Mouse (Mus musculus): ENCODE data around the gene Grifin. TPM values are rescaled to one million over a fixed set of nuclear protein-coding genes. Genes with fewer than 3 reads are reported as not detected.
A peak's percentile ranks its signal among the peaks of the same experiment; 100 is the strongest.

Grifin gene
- total RNA-seq, 2 experiments from 2014 or later: 0.94 TPM; not detected in 1

- intact Hi-C loops (cut with DNase I): loop anchor here (2.0 kb wide), 1 partner anchor 53 kb away; no protein-coding TSS in a partner anchor
- DNase-seq (ENCODE audit: low spot score in 2 of 2): no peak
Measured at GRCm38 (mm10) chr5:140566271-140566670, 1.4 kb upstream of the Grifin start.

GRCm38 (mm10) chr5:140565856-140566255 lies 985 bp upstream of the Grifin start:
- intact Hi-C loops (cut with DNase I): loop anchor here (2.0 kb wide), 1 partner anchor 53 kb away; no protein-coding TSS in a partner anchor
- DNase-seq (ENCODE audit: low spot score in 2 of 2): peak in 1 of 2 experiments; percentile 35

- peak in 1 of 2 experiments; percentile 31 for DNase-seq (ENCODE audit: low spot score in 2 of 2)
- intact Hi-C loops (cut with DNase I): no loop called here
Measured at GRCm38 (mm10) chr5:140565451-140565850, 580 bp upstream of the Grifin start.

GRCm38 (mm10) chr5:140562601-140563000 lies 2.3 kb downstream of the Grifin start:
- intact Hi-C loops (cut with DNase I): no loop called here

GRCm38 (mm10) chr5:140556859-140557258 lies 8.0 kb downstream of the Grifin start:
- intact Hi-C loops (cut with DNase I): no loop called here
- DNase-seq (ENCODE audit: low spot score in 2 of 2): no peak

More at GRCm38 (mm10) chr5:140562601-140563000, 2.3 kb downstream of the Grifin start:
- no peak for DNase-seq (ENCODE audit: low spot score in 2 of 2)

- intact Hi-C loops (cut with DNase I): no loop called here
- no peak for DNase-seq (ENCODE audit: low spot score in 2 of 2)
Measured at GRCm38 (mm10) chr5:140553719-140554118, 11.2 kb downstream of the Grifin start.

GRCm38 (mm10) chr5:140549306-140550047 lies 15.4 kb downstream of the Grifin start:
- peak in 1 of 2 experiments; percentile 27 for DNase-seq (ENCODE audit: low spot score in 2 of 2)

GRCm38 (mm10) chr5:140546332-140546731 lies 18.5 kb downstream of the Grifin start:
- no peak for DNase-seq (ENCODE audit: low spot score in 2 of 2)
- intact Hi-C loops (cut with DNase I): no loop called here

More at GRCm38 (mm10) chr5:140549306-140550047, 15.4 kb downstream of the Grifin start:
- intact Hi-C loops (cut with DNase I): loop anchor here (2.0 kb wide), 1 partner anchor 59 kb away; no protein-coding TSS in a partner anchor

GRCm38 (mm10) chr5:140545651-140546050 lies 19.2 kb downstream of the Grifin start:
- DNase-seq (ENCODE audit: low spot score in 2 of 2): no peak
- intact Hi-C loops (cut with DNase I): no loop called here

- intact Hi-C loops (cut with DNase I): loop anchor here (5.0 kb wide), 1 partner anchor 209 kb away; no protein-coding TSS in a partner anchor
- DNase-seq (ENCODE audit: low spot score in 2 of 2): peak; percentile 40 to 51
Measured at GRCm38 (mm10) chr5:140542811-140543575, 21.9 kb downstream of the Grifin start.

- peak; percentile 57 to 73 for DNase-seq (ENCODE audit: low spot score in 2 of 2)
- intact Hi-C loops (cut with DNase I): loop anchor here (1.0 to 5.0 kb wide), 2 partner anchors 79 to 212 kb away; no protein-coding TSS in a partner anchor
Measured at GRCm38 (mm10) chr5:140540106-140540505, 24.8 kb downstream of the Grifin start.

GRCm38 (mm10) chr5:140538111-140538683 lies 26.7 kb downstream of the Grifin start:
- DNase-seq (ENCODE audit: low spot score in 2 of 2): no peak
- intact Hi-C loops (cut with DNase I): loop anchor here (5.0 kb wide), 1 partner anchor 56 kb away; no protein-coding TSS in a partner anchor

GRCm38 (mm10) chr5:140526754-140527153 lies 38.1 kb downstream of the Grifin start:
- DNase-seq (ENCODE audit: low spot score in 2 of 2): no peak
- intact Hi-C loops (cut with DNase I): no loop called here

GRCm38 (mm10) chr5:140521196-140521595 lies 43.7 kb downstream of the Grifin start:
- DNase-seq (ENCODE audit: low spot score in 2 of 2): no peak
- intact Hi-C loops (cut with DNase I): no loop called here

GRCm38 (mm10) chr5:140517921-140518230 lies 47.0 kb downstream of the Grifin start:
- no peak for DNase-seq (ENCODE audit: low spot score in 2 of 2)
- intact Hi-C loops (cut with DNase I): no loop called here

GRCm38 (mm10) chr5:140517159-140517920 lies 47.5 kb downstream of the Grifin start:
- DNase-seq (ENCODE audit: low spot score in 2 of 2): no peak
- intact Hi-C loops (cut with DNase I): no loop called here

GRCm38 (mm10) chr5:140514799-140515486 lies 49.9 kb downstream of the Grifin start:
- intact Hi-C loops (cut with DNase I): no loop called here
- no peak for DNase-seq (ENCODE audit: low spot score in 2 of 2)

- DNase-seq (ENCODE audit: low spot score in 2 of 2): no peak
- intact Hi-C loops (cut with DNase I): no loop called here
Measured at GRCm38 (mm10) chr5:140513921-140514320, 51.0 kb downstream of the Grifin start.

Data from left cerebral cortex, postnatal 36 days (tissue).